Mouse (Mus musculus) G1E-ER4 (cell line): Measurements from ENCODE around the gene Tekt1. TPM values are rescaled to one million over a fixed set of nuclear protein-coding genes. Genes with fewer than 3 reads are reported as not detected.

Experiments
- GATA1 ChIP-seq: IDR thresholded peaks from one replicate; pipeline ENCODE4 v1.8.0; 2012; ENCODE audit warnings: low read length, inconsistent platforms
- polyA plus RNA-seq: library from polyadenylated mRNA; stranded (reverse); fragments of >175 nt; gene quantifications from 2 replicates; pipeline ENCODE4 v1.2.3, GENCODE M21; 2012

The Tekt1 gene
- polyA plus RNA-seq, 1 experiment = not detected

GRCm38 (mm10) chr11:72325701-72326100, 36.5 kb downstream of the Tekt1 start:
- no peak for TF ChIP-seq GATA1

DNA sequence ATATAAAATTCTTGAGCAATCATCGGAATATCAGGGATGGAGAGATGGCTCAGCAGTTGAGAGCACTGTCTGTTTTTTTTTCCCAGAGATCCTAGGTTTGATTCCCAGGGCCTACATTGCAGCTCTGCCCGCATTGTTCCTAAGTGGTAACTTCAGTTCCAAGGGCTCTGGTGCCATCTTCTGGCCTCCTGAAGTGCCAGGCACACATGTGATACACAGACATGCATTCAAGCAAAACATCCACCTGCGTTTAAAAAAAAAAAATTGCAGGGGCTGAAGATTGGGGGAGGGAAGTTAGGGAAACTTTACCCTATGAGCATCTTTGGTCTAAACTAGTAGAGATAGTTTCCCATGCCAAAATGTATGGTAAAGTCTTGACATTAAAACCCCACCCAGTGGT, 37.8 kb downstream of the Tekt1 start:
- no peak for TF ChIP-seq GATA1

- TF ChIP-seq GATA1 = no peak
These were observed 44.2 kb downstream of the Tekt1 start for GRCm38 (mm10) chr11:72318026-72318425.

GRCm38 (mm10) chr11:72314151-72314895, 47.9 kb downstream of the Tekt1 start, which contains the start of gene Fbxo39:
TSS of gene Fbxo39 (plus strand) at chr11:72314444.
- TF ChIP-seq GATA1 = no peak

GRCm38 (mm10) chr11:72311355-72312001, 50.8 kb downstream of the Tekt1 start:
- no peak for TF ChIP-seq GATA1

GRCm38 (mm10) chr11:72310491-72310890, 51.8 kb downstream of the Tekt1 start:
- no peak for TF ChIP-seq GATA1

GRCm38 (mm10) chr11:72308982-72309381, 53.3 kb downstream of the Tekt1 start:
- no peak for TF ChIP-seq GATA1

DNA sequence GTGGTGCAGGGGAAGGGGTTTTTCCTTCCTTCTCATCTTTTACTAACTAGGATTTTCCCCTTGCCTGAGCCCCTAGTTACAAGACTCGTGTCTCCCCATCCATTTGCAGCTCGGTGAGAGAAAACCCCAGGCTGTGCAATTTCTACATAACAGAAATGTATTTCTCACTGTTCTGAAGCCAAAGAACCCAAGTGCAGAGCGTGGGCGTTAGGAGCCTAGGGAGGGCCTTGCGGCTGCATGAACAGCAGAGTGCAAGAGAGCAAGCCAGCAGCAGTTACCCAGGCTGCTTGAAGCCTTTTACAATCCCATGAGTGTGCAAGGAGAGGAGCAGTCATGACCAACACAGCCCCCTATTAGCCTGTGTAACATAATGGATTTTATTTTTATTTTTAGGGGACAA, 54.8 kb downstream of the Tekt1 start:
- no peak for TF ChIP-seq GATA1

GRCm38 (mm10) chr11:72302230-72302629, 60.0 kb downstream of the Tekt1 start:
- no peak for TF ChIP-seq GATA1

- TF ChIP-seq GATA1 = no peak
These were observed 60.9 kb downstream of the Tekt1 start, which contains the start of gene Xaf1 for GRCm38 (mm10) chr11:72301334-72301733. TSS of gene Xaf1 (plus strand) at chr11:72301629.

Other genes with a start within 250 kb of the Tekt1 start
- gene Pitpnm3, start 226.7 kb downstream of the Tekt1 start, polyA plus RNA-seq = not detected in 2 replicates
- 0.29 and 0.30 TPM in 2 replicates for gene Gm43951, start 155.6 kb downstream of the Tekt1 start, polyA plus RNA-seq
- gene 4933427D14Rik, start 155.0 kb downstream of the Tekt1 start, polyA plus RNA-seq = 2.4 TPM in 2 replicates
- gene Txndc17, start 154.9 kb downstream of the Tekt1 start, polyA plus RNA-seq = 25.6 and 28.7 TPM in 2 replicates
- 0.43 and 0.63 TPM in 2 replicates for gene Med31, start 146.8 kb downstream of the Tekt1 start, polyA plus RNA-seq
- not detected in 2 replicates for gene Slc13a5, start 95.2 kb downstream of the Tekt1 start, polyA plus RNA-seq
- not detected in 2 replicates for gene Xaf1, start 60.8 kb downstream of the Tekt1 start, polyA plus RNA-seq
- not detected in 2 replicates for gene Fbxo39, start 48.0 kb downstream of the Tekt1 start, polyA plus RNA-seq
- gene Smtnl2, start 49.3 kb upstream of the Tekt1 start, polyA plus RNA-seq = not detected in 2 replicates
- gene Ggt6, start 73.1 kb upstream of the Tekt1 start, polyA plus RNA-seq = not detected in 2 replicates
- gene Mybbp1a, start 78.9 kb upstream of the Tekt1 start, polyA plus RNA-seq = 201 and 283 TPM in 2 replicates
- 25.2 and 42.4 TPM in 2 replicates for gene Spns2, start 127.5 kb upstream of the Tekt1 start, polyA plus RNA-seq
- gene Spns3, start 188.1 kb upstream of the Tekt1 start, polyA plus RNA-seq = 0.25 and 0.27 TPM in 2 replicates
- gene Ube2g1, start 244.8 kb upstream of the Tekt1 start, polyA plus RNA-seq = 30.7 and 33.5 TPM in 2 replicates